Mouse (Mus musculus) liver, embryonic 15.5 days (tissue): Measurements from ENCODE around the gene Akt1s1. TPM values are rescaled to one million over a fixed set of nuclear protein-coding genes. Genes with fewer than 3 reads are reported as not detected.

Source experiments
- ATAC-seq: fragments of 200-750 bp; cut with Nextera tagmentation; 2 replicates; pipeline ENCODE4 v1.8.0; 2017; ENCODE audit warnings: moderate number of reproducible peaks, mild to moderate bottlenecking, moderate library complexity; ENCODE audit not compliant: insufficient read depth
- H3K27ac ChIP-seq: fragments of 300-500 bp; sonication (generic); replicated peaks from 2 replicates; pipeline ENCODE4 v1.5.1; 2015; ENCODE audit warnings: mild to moderate bottlenecking, inconsistent platforms
- H3K27me3 ChIP-seq: fragments of 300-500 bp; sonication (generic); 2 replicates; pipeline ENCODE4 v1.6.1; 2015; ENCODE audit warnings: mild to moderate bottlenecking, inconsistent platforms
- H3K36me3 ChIP-seq: fragments of 300-500 bp; sonication (generic); replicated peaks from 2 replicates; pipeline ENCODE4 v1.6.1; 2015; ENCODE audit warnings: moderate library complexity, mild to moderate bottlenecking, inconsistent platforms
- H3K4me1 ChIP-seq: fragments of 300-500 bp; sonication (generic); replicated peaks from 2 replicates; pipeline ENCODE4 v1.6.1; 2015; ENCODE audit warnings: inconsistent platforms
- H3K4me2 ChIP-seq: fragments of 300-500 bp; sonication (generic); 2 replicates; pipeline ENCODE4 v1.6.1; 2015; ENCODE audit warnings: moderate library complexity, mild to moderate bottlenecking, inconsistent platforms
- H3K4me3 ChIP-seq: fragments of 300-500 bp; sonication (generic); replicated peaks from 2 replicates; pipeline ENCODE4 v1.5.1; 2015; ENCODE audit warnings: mild to moderate bottlenecking, inconsistent platforms
- H3K9ac ChIP-seq: fragments of 300-500 bp; sonication (generic); 2 replicates; pipeline ENCODE4 v1.6.1; 2015; ENCODE audit warnings: moderate library complexity, mild to moderate bottlenecking, inconsistent platforms
- H3K9me3 ChIP-seq: fragments of 300-500 bp; sonication (generic); replicated peaks from 2 replicates; pipeline ENCODE4 v1.6.1; 2016; ENCODE audit warnings: inconsistent platforms
- WGBS: fragments of 180-500 bp; shearing (Covaris S2); methylation state at CpG from one replicate; pipeline ENCODE4 v1.1.7; 2015; ENCODE audit warnings: mixed read lengths; ENCODE audit not compliant: insufficient replicate concordance; 5-methylcytosine and 5-hydroxymethylcytosine counted together
- polyA plus RNA-seq: library from polyadenylated mRNA; unstranded; fragments of >200 nt; fragmentation: Nextera tagmentation; extraction: Ambion mirVana; gene quantifications from 2 replicates; pipeline ENCODE4 v1.2.1, GENCODE M21; 2015

The Akt1s1 gene
- polyA plus RNA-seq, 1 experiment from 2014 or later = 27.7 TPM

DNA sequence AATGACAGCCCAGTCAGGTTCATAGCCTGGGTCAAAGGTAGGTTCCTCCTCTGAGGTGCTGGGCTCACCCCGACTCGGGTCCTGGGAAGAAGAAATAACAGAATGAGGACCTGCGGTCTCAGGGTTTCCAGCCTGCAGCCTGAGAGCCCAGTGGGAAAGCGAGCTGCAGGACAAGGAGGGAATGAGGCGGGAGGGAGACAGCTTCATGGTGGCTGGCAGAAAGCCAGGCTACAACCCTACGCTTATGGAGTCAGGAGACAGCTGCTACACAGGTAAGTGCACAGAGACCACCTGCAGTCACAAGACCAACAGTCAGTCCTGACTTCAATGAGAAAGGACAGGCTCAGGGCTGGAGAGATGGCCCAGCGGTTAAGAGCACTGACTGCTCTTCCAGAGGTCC is 2.0 kb upstream of the Akt1s1 start:
- Histone ChIP-seq H3K27ac (no peak overlapping the region), H3K9ac (no peak overlapping the region), H3K4me3 (no peak overlapping the region), H3K27me3 (no peaks in the 10 kb centered on the region), H3K9me3 (no peaks in the 10 kb centered on the region), H3K4me2 (no peak overlapping the region), H3K4me1 (peaks cover 39% of the 10 kb centered on the region), H3K36me3 (peaks cover 55% of the 10 kb centered on the region)
- 85% methylated on average over 7 of the region's 7 CpGs for WGBS
- ATAC-seq = no peak

DNA sequence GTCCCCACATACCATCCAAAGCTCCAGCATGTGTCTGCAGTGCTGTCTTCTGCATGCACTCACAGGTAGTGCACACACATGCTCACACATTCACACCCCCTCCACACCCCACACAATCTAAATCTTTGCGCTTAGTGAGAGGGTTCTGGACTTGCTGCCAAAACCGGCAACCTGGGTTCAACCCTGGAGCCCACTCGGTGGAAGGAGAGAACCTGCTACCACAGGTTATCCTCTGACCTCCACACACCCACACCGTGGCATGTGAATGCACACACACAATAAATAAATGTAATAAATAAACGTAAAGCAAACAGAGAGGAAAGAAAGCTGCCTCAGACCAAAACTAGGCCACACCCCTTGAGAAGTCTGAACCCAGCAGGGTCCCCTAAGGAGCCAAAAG is 1.0 kb upstream of the Akt1s1 start:
- peaks cover 52% of the 10 kb centered on the region for H3K36me3 ChIP-seq

DNA sequence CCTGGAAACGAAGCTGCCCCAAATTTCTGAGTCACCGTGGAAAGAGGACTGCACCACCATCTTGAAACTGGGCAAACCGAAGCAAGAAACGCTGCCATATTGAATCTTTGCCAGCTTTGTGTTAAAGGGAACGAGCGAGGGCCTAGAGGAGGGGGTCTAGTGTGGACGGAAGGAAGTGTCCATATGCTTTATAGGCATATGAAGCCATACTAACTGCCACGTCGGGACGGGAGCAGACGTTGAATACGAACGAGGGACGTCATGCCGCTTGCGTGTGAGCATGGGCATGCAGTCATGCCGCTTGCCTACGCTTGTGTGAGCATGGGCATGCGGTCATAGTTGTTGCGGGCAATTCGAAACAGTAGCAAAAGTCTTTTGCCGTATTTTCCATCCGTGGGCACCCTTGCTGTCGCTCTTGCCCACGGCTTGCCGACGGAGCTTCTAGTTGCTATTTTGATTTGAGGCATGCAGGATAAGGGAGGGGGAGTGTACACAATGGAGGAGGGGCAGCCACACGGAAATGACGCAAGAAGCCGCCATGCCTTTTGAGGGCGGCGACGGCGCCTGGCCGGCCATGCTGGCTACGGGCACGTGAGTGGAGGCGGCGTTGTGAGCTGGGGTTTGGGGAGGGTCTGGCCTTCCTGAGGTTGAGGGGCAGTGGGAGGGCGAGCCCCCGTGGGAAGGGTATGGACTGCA is 773 bp downstream of the Akt1s1 start:
- peak overlapping the region; percentile 98 for H3K27ac ChIP-seq
- peaks cover 51% of the 10 kb centered on the region for H3K4me1 ChIP-seq
- H3K27me3 ChIP-seq = no peaks in the 10 kb centered on the region
- H3K9me3 ChIP-seq = no peaks in the 10 kb centered on the region
- peak overlapping the region; percentile 70 for H3K9ac ChIP-seq
- H3K36me3 ChIP-seq = peaks cover 39% of the 10 kb centered on the region
- H3K4me3 ChIP-seq = peak overlapping the region; percentile 76
- ATAC-seq = peak; percentile 51
- peak overlapping the region; percentile 98 for H3K4me2 ChIP-seq
- under 1% methylated on average over 41 of the region's 41 CpGs for WGBS

More for the DNA sequence above, 1.0 kb upstream of the Akt1s1 start:
- Histone ChIP-seq H3K9ac (peak overlapping the region; percentile 70; the same call in 1 of the 2 replicates), H3K4me1 (peaks cover 47% of the 10 kb centered on the region), H3K27ac (peak overlapping the region; percentile 98), H3K9me3 (no peaks in the 10 kb centered on the region), H3K4me2 (peak overlapping the region; percentile 98), H3K27me3 (no peaks in the 10 kb centered on the region), H3K4me3 (peak overlapping the region; percentile 76)
- 71% methylated on average over 5 of the region's 5 CpGs for WGBS
- ATAC-seq = no peak

DNA sequence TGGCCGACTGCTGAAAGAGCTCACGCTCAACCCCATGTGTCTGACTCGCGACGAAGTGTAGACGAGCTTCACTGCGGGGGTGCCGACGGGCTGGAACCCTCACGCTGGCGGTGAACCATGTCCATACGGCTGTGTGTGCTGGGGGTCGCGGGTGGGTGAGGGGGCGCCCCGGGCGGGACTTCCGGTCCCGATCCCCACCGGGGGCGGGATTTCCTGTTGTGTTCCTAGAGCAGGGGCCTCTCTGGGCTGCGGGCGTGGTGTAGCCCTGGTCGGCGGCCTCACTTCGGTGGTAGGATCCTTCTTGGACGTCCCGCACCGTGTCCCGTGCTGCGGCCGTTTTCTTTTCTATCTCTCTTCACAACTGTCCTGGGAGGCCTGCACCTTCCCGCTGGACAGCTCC is 1.4 kb downstream of the Akt1s1 start:
- WGBS = under 1% methylated on average over 33 of the region's 33 CpGs
- H3K27me3 ChIP-seq = no peaks in the 10 kb centered on the region
- peak overlapping the region; percentile 76 for H3K4me3 ChIP-seq
- H3K9ac ChIP-seq = peak overlapping the region; percentile 70
- H3K36me3 ChIP-seq = peaks cover 33% of the 10 kb centered on the region
- H3K27ac ChIP-seq = peak overlapping the region; percentile 98
- no peaks in the 10 kb centered on the region for H3K9me3 ChIP-seq
- H3K4me2 ChIP-seq = peak overlapping the region; percentile 98
- ATAC-seq = peak; percentile 33
- peaks cover 56% of the 10 kb centered on the region for H3K4me1 ChIP-seq

DNA sequence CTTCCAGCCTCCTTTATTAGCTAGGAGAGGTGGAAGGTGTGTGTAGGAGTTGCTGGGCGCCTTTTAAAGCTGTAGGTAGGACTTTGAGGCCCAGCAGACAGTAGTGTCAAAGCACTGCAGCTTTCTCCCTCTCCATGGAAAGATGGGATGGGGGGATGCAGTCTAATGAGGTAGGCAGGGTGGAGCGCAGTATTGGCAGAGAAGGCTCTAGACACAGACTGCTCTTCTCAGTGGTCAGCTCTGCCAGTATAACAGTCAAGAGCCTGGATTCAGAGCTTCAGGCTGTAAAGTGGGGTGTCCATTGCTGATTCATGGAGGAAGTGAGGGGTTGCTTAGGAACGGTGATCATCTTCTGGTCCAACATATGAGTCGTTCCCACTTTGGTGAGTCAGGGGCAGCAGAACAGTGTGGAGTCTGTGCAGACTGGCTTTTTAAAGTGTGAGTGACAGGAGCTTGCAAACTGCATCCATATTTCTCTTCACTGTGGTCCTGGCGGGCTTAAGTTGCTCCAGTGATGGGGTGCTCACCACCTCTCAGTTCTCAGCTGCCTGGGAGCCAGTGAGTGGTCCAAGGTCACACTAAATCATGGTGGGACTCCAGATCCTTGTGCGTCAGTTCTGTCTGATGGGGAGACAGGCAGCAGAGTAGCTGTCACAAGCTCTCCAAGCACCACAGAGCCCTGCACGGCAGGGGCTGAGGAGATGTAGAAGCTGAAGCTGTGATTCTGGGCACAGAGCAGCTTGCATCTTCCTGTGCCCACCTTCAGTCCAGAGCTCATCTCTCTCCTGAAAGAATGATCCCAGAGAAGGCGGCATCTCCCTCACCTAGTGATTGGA is 2.2 kb downstream of the Akt1s1 start:
- 58% methylated on average over 8 of the region's 8 CpGs for WGBS
- H3K4me1 ChIP-seq = peaks cover 65% of the 10 kb centered on the region

DNA sequence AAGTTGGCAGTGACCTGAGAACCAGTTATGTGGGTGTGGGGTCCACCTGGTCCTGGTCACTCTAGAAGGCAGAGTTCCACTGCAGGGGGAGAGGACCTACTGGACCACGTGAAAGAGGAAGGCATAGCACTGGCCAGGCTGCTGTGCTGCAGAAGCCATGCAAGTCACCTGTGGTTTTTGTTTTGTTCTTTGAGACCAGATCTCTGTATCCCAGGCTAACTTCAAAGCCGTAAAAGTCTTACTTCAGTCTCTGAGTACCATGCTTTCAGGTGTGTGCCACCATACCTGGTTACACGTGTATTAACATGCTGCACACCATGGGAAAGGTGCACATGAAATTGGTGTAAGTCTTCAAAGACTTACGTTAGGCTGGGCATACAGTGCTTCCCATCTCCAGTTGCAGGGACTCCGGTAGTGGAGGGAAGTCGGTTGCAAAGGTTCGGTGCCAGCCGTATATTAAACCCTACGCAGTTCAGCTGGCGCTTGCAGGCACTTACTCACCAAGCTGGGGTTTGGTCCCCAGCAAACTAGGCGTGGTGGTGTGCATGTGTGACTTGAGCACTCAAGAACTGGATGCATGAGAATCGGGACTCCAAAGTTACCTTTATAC is 2.9 kb downstream of the Akt1s1 start:
- Histone ChIP-seq H3K27me3 (no peaks in the 10 kb centered on the region), H3K27ac (no peak overlapping the region; the same call in none of the 2 replicates), H3K4me1 (peaks cover 72% of the 10 kb centered on the region), H3K9ac (no peak overlapping the region), H3K36me3 (peaks cover 17% of the 10 kb centered on the region), H3K4me3 (no peak overlapping the region), H3K4me2 (peak overlapping the region; percentile 98), H3K9me3 (no peaks in the 10 kb centered on the region)
- WGBS = 80% methylated on average over 12 of the region's 12 CpGs
- no peak for ATAC-seq

More for the DNA sequence above, 2.2 kb downstream of the Akt1s1 start:
- peaks cover 24% of the 10 kb centered on the region for H3K36me3 ChIP-seq
- H3K9me3 ChIP-seq = no peaks in the 10 kb centered on the region
- peak overlapping the region; percentile 70 for H3K9ac ChIP-seq
- no peak for ATAC-seq
- H3K27me3 ChIP-seq = no peaks in the 10 kb centered on the region
- peak overlapping the region; percentile 76 for H3K4me3 ChIP-seq
- H3K27ac ChIP-seq = peak overlapping the region; percentile 98
- H3K4me2 ChIP-seq = peak overlapping the region; percentile 98

DNA sequence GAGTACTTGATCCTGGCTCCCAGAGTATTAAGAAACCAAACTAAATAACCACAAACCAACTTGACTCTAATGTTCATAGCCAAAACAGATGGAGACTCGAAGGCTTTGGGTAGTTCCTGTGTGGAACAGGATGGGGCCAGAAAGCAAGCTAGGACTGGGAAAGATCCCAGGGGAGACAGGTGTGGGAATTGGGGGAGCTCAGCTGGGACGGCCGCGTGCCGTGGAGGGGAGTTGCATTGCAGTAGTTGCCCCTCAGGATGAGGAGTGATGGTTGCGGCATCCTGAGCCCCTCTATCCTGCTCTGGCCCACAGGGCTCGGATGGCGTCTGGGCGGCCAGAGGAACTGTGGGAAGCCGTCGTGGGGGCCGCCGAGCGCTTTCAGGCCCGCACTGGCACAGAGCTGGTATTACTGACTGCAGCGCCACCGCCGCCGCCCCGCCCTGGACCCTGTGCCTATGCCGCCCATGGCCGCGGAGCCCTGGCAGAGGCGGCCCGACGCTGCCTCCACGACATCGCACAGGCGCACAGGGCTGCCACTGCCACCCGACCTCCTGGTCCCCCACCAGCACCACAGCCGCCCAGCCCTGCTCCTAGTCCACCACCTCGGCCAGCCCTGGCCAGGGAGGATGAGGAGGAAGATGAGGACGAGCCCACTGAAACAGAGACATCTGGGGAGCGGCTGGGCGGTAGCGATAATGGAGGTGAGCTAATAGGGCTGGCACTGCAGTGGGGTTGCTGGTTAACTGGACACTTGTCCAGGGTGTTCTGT is 3.7 kb downstream of the Akt1s1 start:
- 0 out of 2 replicates have a peak overlapping the region, but pooled peaks have one; percentile 93 for H3K4me2 ChIP-seq
- H3K4me1 ChIP-seq = peaks cover 75% of the 10 kb centered on the region
- WGBS = 86% methylated on average over 36 of the region's 36 CpGs
- H3K9me3 ChIP-seq = no peaks in the 10 kb centered on the region
- no peaks in the 10 kb centered on the region for H3K27me3 ChIP-seq
- ATAC-seq = no peak
- peaks cover 16% of the 10 kb centered on the region for H3K36me3 ChIP-seq
- H3K27ac ChIP-seq = peak overlapping the region; percentile 31
- H3K4me3 ChIP-seq = no peak overlapping the region
- H3K9ac ChIP-seq = no peak overlapping the region

DNA sequence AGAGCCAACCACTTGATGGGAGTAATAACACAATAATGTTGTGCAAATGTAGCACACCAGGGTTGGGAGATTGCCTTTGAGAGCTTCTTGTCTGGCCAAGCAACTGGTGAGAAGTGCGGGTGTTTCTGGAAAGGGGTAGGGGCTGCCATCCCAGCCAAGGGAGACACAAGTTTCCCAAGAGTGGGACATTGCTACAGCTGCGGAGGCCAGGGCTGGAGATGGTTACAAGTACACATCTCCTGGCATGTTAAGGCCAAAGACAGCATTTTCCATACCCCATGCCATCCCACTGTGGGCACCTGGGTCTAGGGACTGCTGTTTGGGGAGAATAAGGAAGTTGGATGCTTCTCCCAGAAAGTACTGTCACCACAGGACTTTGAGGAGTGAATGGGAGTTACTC is 4.3 kb downstream of the Akt1s1 start:
- H3K4me1 ChIP-seq = peaks cover 75% of the 10 kb centered on the region
- peak overlapping the region; percentile 93 for H3K4me2 ChIP-seq
- H3K27ac ChIP-seq = peak overlapping the region; percentile 96
- H3K9ac ChIP-seq = 0 out of 2 replicates have a peak overlapping the region, but pooled peaks have one; percentile 81
- no peak for ATAC-seq
- WGBS = 88% methylated on average over 2 of the region's 2 CpGs
- no peaks in the 10 kb centered on the region for H3K27me3 ChIP-seq
- H3K9me3 ChIP-seq = no peaks in the 10 kb centered on the region
- peak overlapping the region; percentile 71; the same call in 1 of the 2 replicates for H3K4me3 ChIP-seq
- H3K36me3 ChIP-seq = peaks cover 16% of the 10 kb centered on the region

DNA sequence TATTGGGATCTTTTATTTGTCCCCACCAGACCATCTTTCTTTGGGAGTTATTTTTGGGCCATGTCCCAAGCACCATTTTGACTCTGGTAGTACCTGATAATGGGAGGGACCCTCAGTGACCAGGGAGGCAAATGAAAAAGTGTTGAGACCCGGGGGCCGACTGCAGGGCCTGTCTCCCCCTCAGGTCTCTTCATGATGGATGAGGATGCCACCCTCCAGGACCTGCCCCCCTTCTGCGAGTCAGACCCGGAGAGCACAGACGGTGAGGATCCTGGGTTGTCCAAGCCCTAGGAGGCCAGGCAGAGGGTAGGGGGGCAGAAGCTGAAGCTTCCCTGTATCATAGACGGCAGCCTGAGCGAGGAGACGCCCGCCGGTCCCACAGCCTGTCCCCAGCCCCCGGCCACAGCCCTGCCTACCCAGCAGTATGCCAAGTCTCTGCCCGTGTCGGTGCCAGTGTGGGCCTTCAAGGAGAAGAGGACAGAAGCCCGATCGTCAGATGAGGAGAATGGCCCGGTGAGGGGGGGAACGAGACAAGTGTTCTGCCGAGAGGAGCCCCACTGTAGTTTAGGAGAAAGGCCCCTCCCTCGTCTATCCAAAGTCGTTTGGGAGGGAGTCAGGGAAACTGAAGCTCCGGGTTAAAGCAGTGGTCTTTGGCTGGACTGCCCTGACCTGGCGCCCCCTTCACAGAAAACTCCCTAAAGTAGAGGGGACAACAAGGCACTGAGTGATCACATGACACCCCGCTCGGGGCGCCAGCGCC is 5.0 kb downstream of the Akt1s1 start:
- Histone ChIP-seq H3K4me2 (peak overlapping the region; percentile 93), H3K27me3 (no peaks in the 10 kb centered on the region), H3K4me3 (peak overlapping the region; percentile 71), H3K36me3 (peaks cover 16% of the 10 kb centered on the region), H3K9ac (peak overlapping the region; percentile 81), H3K27ac (peak overlapping the region; percentile 96), H3K4me1 (peaks cover 79% of the 10 kb centered on the region), H3K9me3 (no peaks in the 10 kb centered on the region)
- ATAC-seq = no peak
- WGBS = 20% methylated on average over 26 of the region's 26 CpGs
